Mouse (Mus musculus) midbrain, postnatal 0 days (tissue): ENCODE results near the gene Zfr2. TPM values are rescaled to one million over a fixed set of nuclear protein-coding genes. Genes with fewer than 3 reads are reported as not detected.

Experiments used
- ATAC-seq: fragments of 200-750 bp; cut with Nextera tagmentation; 2 replicates; pipeline ENCODE4 v1.8.0; 2017; ENCODE audit warnings: moderate number of reproducible peaks, mild to moderate bottlenecking, moderate TSS enrichment, moderate library complexity; ENCODE audit not compliant: low FRiP score
- DNase-seq: peaks from one replicate; pipeline ENCODE4 v3.0.0-alpha.2; 2015; ENCODE audit warnings: low spot score
- H3K27ac ChIP-seq: fragments of 300-500 bp; sonication (generic); 2 replicates; pipeline ENCODE4 v1.5.1; 2014; ENCODE audit warnings: low read depth, mild to moderate bottlenecking, low read length, mixed read lengths
- H3K27me3 ChIP-seq: fragments of 300-500 bp; sonication (generic); 2 replicates; pipeline ENCODE4 v1.6.1; 2014; ENCODE audit warnings: low read length, control low read depth, mixed read lengths; ENCODE audit not compliant: insufficient read depth
- H3K36me3 ChIP-seq: fragments of 300-500 bp; sonication (generic); 2 replicates; pipeline ENCODE4 v1.6.1; 2014; ENCODE audit warnings: low read length, control low read depth, mixed read lengths; ENCODE audit not compliant: insufficient read depth
- H3K4me1 ChIP-seq: fragments of 300-500 bp; sonication (generic); 2 replicates; pipeline ENCODE4 v1.6.1; 2014; ENCODE audit warnings: mild to moderate bottlenecking, control low read depth, antibody characterized with exemption, low read length, mixed read lengths; ENCODE audit not compliant: insufficient read depth
- H3K4me2 ChIP-seq: fragments of 300-500 bp; sonication (generic); 2 replicates; pipeline ENCODE4 v1.6.1; 2014; ENCODE audit warnings: low read depth, mild to moderate bottlenecking, low read length, mixed read lengths; ENCODE audit not compliant: poor library complexity, severe bottlenecking
- H3K4me3 ChIP-seq: fragments of 300-500 bp; sonication (generic); 2 replicates; pipeline ENCODE4 v1.5.1; 2014; ENCODE audit warnings: low read depth, mild to moderate bottlenecking, low read length, moderate library complexity
- H3K9ac ChIP-seq: fragments of 300-500 bp; sonication (generic); replicated peaks from 2 replicates; pipeline ENCODE4 v1.6.1; 2014; ENCODE audit warnings: mild to moderate bottlenecking, low read length, moderate library complexity, mixed read lengths; ENCODE audit not compliant: poor library complexity, severe bottlenecking
- H3K9me3 ChIP-seq: fragments of 300-500 bp; sonication (generic); 2 replicates; pipeline ENCODE4 v1.6.1; 2016; ENCODE audit warnings: low read length, control low read depth
- CTCF ChIP-seq: IDR thresholded peaks from 2 replicates; pipeline ENCODE4 v1.5.1; 2016; ENCODE audit warnings: antibody characterized with exemption, mild to moderate bottlenecking
- WGBS: fragments of 180-500 bp; shearing (Covaris S2); extraction: QIAGEN DNeasy Blood & Tissue Kit; methylation state at CpG from one replicate; pipeline ENCODE4 v1.1.7; 2014; 5-methylcytosine and 5-hydroxymethylcytosine counted together
- polyA plus RNA-seq: library from polyadenylated mRNA; unstranded; fragments of >200 nt; fragmentation: Nextera tagmentation; extraction: Ambion mirVana; gene quantifications from 2 replicates; pipeline ENCODE4 v1.2.1, GENCODE M21; 2015
- total RNA-seq: library from RNA; depleted of rRNA; stranded (reverse); fragments of >200 nt; gene quantifications from 2 replicates; pipeline ENCODE4 v1.2.3, GENCODE M21; 2014

Gene Zfr2
- total and polyA plus RNA-seq, 2 experiments from 2014 or later, result 25.3 to 61.3 TPM

GRCm38 (mm10) chr10:81190912-81191321 is 42.0 kb upstream of the Zfr2 start:
- Histone ChIP-seq H3K4me1 (peaks cover 4% of the 10 kb centered on the region), H3K36me3 (peaks cover 16% of the 10 kb centered on the region), H3K27ac (no peak overlapping the region), H3K9ac (no peak overlapping the region), H3K4me2 (no peak overlapping the region), H3K4me3 (no peak overlapping the region), H3K9me3 (no peaks in the 10 kb centered on the region), H3K27me3 (peaks cover 11% of the 10 kb centered on the region)
- peak; percentile 43 for TF ChIP-seq CTCF
- DNase-seq, result no peak
- no peak for ATAC-seq
- 80% methylated on average over 6 of the region's 6 CpGs for WGBS

GRCm38 (mm10) chr10:81191342-81191982 is 41.5 kb upstream of the Zfr2 start:
- no peaks in the 10 kb centered on the region for H3K9me3 ChIP-seq
- peak overlapping the region; percentile 57; the same call in 1 of the 2 replicates for H3K4me2 ChIP-seq
- TF ChIP-seq CTCF, result no peak
- 85% methylated on average over 18 of the region's 18 CpGs for WGBS
- ATAC-seq (no peak), DNase-seq (no peak)
- peak overlapping the region; percentile 92 for H3K27ac ChIP-seq
- H3K4me1 ChIP-seq, result peaks cover 4% of the 10 kb centered on the region
- no peak overlapping the region for H3K4me3 ChIP-seq
- no peak overlapping the region for H3K9ac ChIP-seq
- H3K27me3 ChIP-seq, result peaks cover 13% of the 10 kb centered on the region
- peaks cover 16% of the 10 kb centered on the region for H3K36me3 ChIP-seq

GRCm38 (mm10) chr10:81192270-81192967 is 40.5 kb upstream of the Zfr2 start:
- ATAC-seq (peak; percentile 88), DNase-seq (peak; percentile 92)
- 1% methylated on average over 58 of the region's 93 CpGs for WGBS
- H3K9me3 ChIP-seq, result no peaks in the 10 kb centered on the region
- H3K27me3 ChIP-seq, result peaks cover 17% of the 10 kb centered on the region
- peaks cover 4% of the 10 kb centered on the region for H3K4me1 ChIP-seq
- H3K9ac ChIP-seq, result peak overlapping the region; percentile 45
- H3K4me3 ChIP-seq, result peak overlapping the region; percentile 46
- H3K27ac ChIP-seq, result peak overlapping the region; percentile 92
- peak overlapping the region; percentile 57 for H3K4me2 ChIP-seq
- H3K36me3 ChIP-seq, result peaks cover 12% of the 10 kb centered on the region
- no peak for TF ChIP-seq CTCF

GRCm38 (mm10) chr10:81192968-81193501 is 39.9 kb upstream of the Zfr2 start:
- Histone ChIP-seq H3K4me3 (peak overlapping the region; percentile 46), H3K36me3 (peaks cover 11% of the 10 kb centered on the region), H3K4me1 (peaks cover 4% of the 10 kb centered on the region), H3K27me3 (peaks cover 17% of the 10 kb centered on the region), H3K9ac (peak overlapping the region; percentile 45), H3K4me2 (peak overlapping the region; percentile 57), H3K27ac (peak overlapping the region; percentile 92), H3K9me3 (no peaks in the 10 kb centered on the region)
- no peak; the same call in 1 of the 2 replicates for TF ChIP-seq CTCF
- ATAC-seq (peak; percentile 57), DNase-seq (peak; percentile 54)
- WGBS, result 2% methylated on average over 19 of the region's 19 CpGs

- Histone ChIP-seq H3K4me3 (no peak overlapping the region), H3K4me2 (0 out of 2 replicates have a peak overlapping the region, but pooled peaks have one; percentile 18), H3K36me3 (peaks cover 11% of the 10 kb centered on the region), H3K9me3 (no peaks in the 10 kb centered on the region), H3K27me3 (peaks cover 17% of the 10 kb centered on the region), H3K27ac (no peak overlapping the region), H3K9ac (no peak overlapping the region; the same call in 1 of the 2 replicates), H3K4me1 (peaks cover 4% of the 10 kb centered on the region)
- no peak for ATAC-seq
- WGBS, result 15% methylated on average over 37 of the region's 37 CpGs
- DNase-seq, result no peak
- no peak for TF ChIP-seq CTCF
Observed at GRCm38 (mm10) chr10:81193991-81194774, 38.8 kb upstream of the Zfr2 start.
